In genomic region chr5:76664936-76665335, GRCm38 (mm10) we compare ENCODE assay signal across 22 mouse cellular contexts. TPM values are rescaled to one million over a fixed set of nuclear protein-coding genes. Genes with fewer than 3 reads are reported as not detected.
A peak's percentile ranks its signal among the peaks of the same experiment; 100 is the strongest.
DNase-seq lines count a peak whose midpoint lies in the region; ATAC-seq and TF ChIP-seq lines count a peak whose summit lies in the region.
"Had no signal": no experiment of that assay in that cellular context is flagged by ENCODE, and none has a peak within 500 bp of the region (broad histone marks: within the 10 kb centered on the region; RNA-seq: fewer than 3 reads in every experiment).

No protein-coding gene starts in this region.

- no peaks in the 10 kb centered on the region for H3K9me3 ChIP-seq in hindbrain, embryonic 10.5 days
- no peaks in the 10 kb centered on the region for H3K9me3 ChIP-seq in hindbrain, embryonic 16.5 days (ENCODE audit: control insufficient read depth, low read length)
- no peaks in the 10 kb centered on the region for H3K9me3 ChIP-seq in neural tube, embryonic 12.5 days
- no peaks in the 10 kb centered on the region for H3K9me3 ChIP-seq in hindbrain, postnatal 0 days (ENCODE audit: low read length)
- H3K9me3 ChIP-seq: embryonic facial prominence, embryonic 12.5 days; heart, embryonic 10.5 days; intestine, embryonic 15.5 days; limb, embryonic 13.5 days; liver, embryonic 12.5 days had no signal

- no peak for TF ChIP-seq CTCF in hindbrain, postnatal 0 days (IDR thresholded peaks at IDR 0.05; ENCODE audit: low read depth)

- ATAC-seq in hindbrain, embryonic 16.5 days, result no peak
- ATAC-seq in neural tube, embryonic 12.5 days (ENCODE audit: low FRiP score, low read depth), result no peak
- no peak for ATAC-seq in hindbrain, postnatal 0 days
- ATAC-seq: liver, embryonic 12.5 days; Patski had no signal

- no peak overlapping the region for H3K4me2 ChIP-seq in hindbrain, embryonic 16.5 days (ENCODE audit: low read length)
- H3K4me2 ChIP-seq in neural tube, embryonic 12.5 days (replicated peaks), result 0 out of 2 replicates have a peak overlapping the region, but pooled peaks have one; percentile 4
- no peak overlapping the region for H3K4me2 ChIP-seq in hindbrain, postnatal 0 days (ENCODE audit: low read depth, low read length)
- H3K4me2 ChIP-seq: embryonic facial prominence, embryonic 12.5 days; intestine, embryonic 15.5 days; limb, embryonic 13.5 days; liver, embryonic 12.5 days had no signal

- H3K36me3 ChIP-seq in hindbrain, embryonic 10.5 days, result peaks cover 13% of the 10 kb centered on the region
- no peaks in the 10 kb centered on the region for H3K36me3 ChIP-seq in hindbrain, embryonic 16.5 days (ENCODE audit: control insufficient read depth, insufficient read depth, low read length)
- H3K36me3 ChIP-seq in neural tube, embryonic 12.5 days, result no peaks in the 10 kb centered on the region
- no peaks in the 10 kb centered on the region for H3K36me3 ChIP-seq in hindbrain, postnatal 0 days (ENCODE audit: insufficient read depth, low read length)
- H3K36me3 ChIP-seq: embryonic facial prominence, embryonic 12.5 days; heart, embryonic 10.5 days; intestine, embryonic 15.5 days; limb, embryonic 13.5 days; liver, embryonic 12.5 days had no signal

- peak overlapping the region; percentile 84 for H3K27ac ChIP-seq in hindbrain, embryonic 10.5 days
- no peak overlapping the region for H3K27ac ChIP-seq in hindbrain, embryonic 16.5 days (ENCODE audit: low read depth, low read length)
- H3K27ac ChIP-seq in neural tube, embryonic 12.5 days, result peak overlapping the region; percentile 32
- H3K27ac ChIP-seq in hindbrain, postnatal 0 days, result 0 out of 2 replicates have a peak overlapping the region, but pooled peaks have one; percentile 3
- H3K27ac ChIP-seq: embryonic facial prominence, embryonic 12.5 days; heart, embryonic 10.5 days; intestine, embryonic 15.5 days; limb, embryonic 13.5 days; liver, embryonic 12.5 days had no signal

- H3K9ac ChIP-seq in hindbrain, embryonic 16.5 days (ENCODE audit: low read depth, low read length), result no peak overlapping the region
- H3K9ac ChIP-seq in neural tube, embryonic 12.5 days, result no peak overlapping the region
- H3K9ac ChIP-seq in hindbrain, postnatal 0 days (replicated peaks; ENCODE audit: low read length), result no peak overlapping the region
- H3K9ac ChIP-seq: embryonic facial prominence, embryonic 12.5 days; intestine, embryonic 15.5 days; limb, embryonic 13.5 days; liver, embryonic 12.5 days had no signal

- H3K4me3 ChIP-seq in hindbrain, embryonic 10.5 days, result no peak overlapping the region
- no peak overlapping the region for H3K4me3 ChIP-seq in hindbrain, embryonic 16.5 days (ENCODE audit: low read length)
- H3K4me3 ChIP-seq in neural tube, embryonic 12.5 days, result no peak overlapping the region
- H3K4me3 ChIP-seq in hindbrain, postnatal 0 days (ENCODE audit: low read length), result no peak overlapping the region
- H3K4me3 ChIP-seq: embryonic facial prominence, embryonic 12.5 days; heart, embryonic 10.5 days; intestine, embryonic 15.5 days; limb, embryonic 13.5 days; liver, embryonic 12.5 days had no signal

- peaks cover 74% of the 10 kb centered on the region for H3K4me1 ChIP-seq in hindbrain, embryonic 10.5 days (replicated peaks)
- peaks cover 17% of the 10 kb centered on the region for H3K4me1 ChIP-seq in hindbrain, embryonic 16.5 days (ENCODE audit: control insufficient read depth, insufficient read depth, low read depth, low read length)
- peaks cover 59% of the 10 kb centered on the region for H3K4me1 ChIP-seq in neural tube, embryonic 12.5 days
- H3K4me1 ChIP-seq in hindbrain, postnatal 0 days (ENCODE audit: insufficient read depth, low read length), result peaks cover 6% of the 10 kb centered on the region; the same call in 1 of the 2 replicates
- H3K4me1 ChIP-seq: intestine, embryonic 15.5 days had no signal

- no peaks in the 10 kb centered on the region for H3K27me3 ChIP-seq in hindbrain, embryonic 10.5 days (ENCODE audit: insufficient read depth, poor library complexity, severe bottlenecking)
- no peaks in the 10 kb centered on the region for H3K27me3 ChIP-seq in hindbrain, embryonic 16.5 days (replicated peaks; ENCODE audit: control insufficient read depth, insufficient read depth, low read length)
- no peaks in the 10 kb centered on the region for H3K27me3 ChIP-seq in neural tube, embryonic 12.5 days (replicated peaks)
- no peaks in the 10 kb centered on the region for H3K27me3 ChIP-seq in hindbrain, postnatal 0 days (ENCODE audit: insufficient read depth, low read length)
- H3K27me3 ChIP-seq: CH12.LX; embryonic facial prominence, embryonic 12.5 days; intestine, embryonic 15.5 days; limb, embryonic 13.5 days; liver, embryonic 12.5 days; Patski had no signal

- no peak for DNase-seq in hindbrain, embryonic 10.5 days (ENCODE audit: low spot score)
- DNase-seq in neural tube, embryonic 10.5 days (ENCODE audit: extremely low spot score, low spot score), result no peak
- DNase-seq in hindbrain, postnatal 0 days (ENCODE audit: low spot score), result no peak
- DNase-seq in frontal cortex, postnatal 36 days (ENCODE audit: low spot score in 2 of 2), result no peak
- DNase-seq in ovary, adult 18-20 months (ENCODE audit: low spot score), result no peak
- DNase-seq: B cell, adult 2 months; cerebellum, adult 11-12 months; kidney, adult 9 months; kidney, postnatal 36 days; lung, adult 18-20 months; right cerebral cortex, postnatal 25 days; spleen, adult 18-20 months had no signal

- 74% methylated on average over 7 of the region's 7 CpGs for WGBS in hindbrain, embryonic 10.5 days
- WGBS in hindbrain, embryonic 16.5 days, result 48% methylated on average over 7 of the region's 7 CpGs
- WGBS in neural tube, embryonic 12.5 days, result 38% methylated on average over 7 of the region's 7 CpGs
- 57% methylated on average over 7 of the region's 7 CpGs for WGBS in hindbrain, postnatal 0 days

RNA-seq across cellular contexts. Expression of gene C530008M17Rik, which starts 8.6 kb away (rescaled TPM):
- 43.8 and 55.9 TPM in 2 replicates for polyA plus RNA-seq in hindbrain, embryonic 10.5 days (2016; fragmentation: Nextera tagmentation; extraction: Ambion mirVana)
- 51.0 and 53.4 TPM in 2 replicates for polyA plus RNA-seq in hindbrain, embryonic 16.5 days (2015; fragmentation: Nextera tagmentation; extraction: Ambion mirVana)
- 72.6 and 96.6 TPM in 2 replicates for polyA plus RNA-seq in neural tube, embryonic 12.5 days (2016; fragmentation: Nextera tagmentation; extraction: Ambion mirVana)
- 55.3 and 66.4 TPM in 2 replicates for total RNA-seq in hindbrain, postnatal 0 days (2014; rRNA removed)
- polyA plus RNA-seq in hindbrain, postnatal 0 days (2015; fragmentation: Nextera tagmentation; extraction: Ambion mirVana), result 52.5 and 56.4 TPM in 2 replicates
- total RNA-seq: monocyte, adult 5-6 weeks had no signal
